Mouse (Mus musculus): ENCODE results near the gene Arpp21. TPM values are rescaled to one million over a fixed set of nuclear protein-coding genes. Genes with fewer than 3 reads are reported as not detected.

Arpp21 gene
- polyA plus RNA-seq, 1 experiment from 2014 or later, result 27.4 TPM

DNA sequence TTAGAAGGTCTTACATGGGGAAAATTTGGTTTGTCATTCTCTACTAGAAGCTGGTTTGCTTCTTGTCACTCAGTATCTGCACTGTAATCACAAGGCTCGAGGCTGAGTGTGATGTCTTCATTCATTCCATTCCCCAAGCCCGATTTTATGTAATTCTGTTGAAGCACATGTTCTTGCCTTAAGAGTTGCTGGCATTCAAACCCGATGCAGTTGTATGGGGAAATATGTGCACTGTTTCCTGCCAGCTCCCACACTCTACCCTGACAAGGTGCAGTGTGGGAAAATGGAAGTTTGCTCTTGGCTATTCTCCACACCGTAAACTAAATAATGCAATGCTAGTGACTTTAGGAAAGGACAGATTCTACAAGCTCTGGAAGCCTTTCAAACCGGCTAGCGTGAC is 37.4 kb downstream of the Arpp21 start:
- H3K4me2 ChIP-seq (ENCODE audit: low read length), result no peak overlapping the region
- H3K36me3 ChIP-seq (ENCODE audit: control insufficient read depth, insufficient read depth, low read length), result no peaks in the 10 kb centered on the region
- no peak overlapping the region for H3K9ac ChIP-seq (replicated peaks; ENCODE audit: low read length)
- H3K27ac ChIP-seq (replicated peaks; ENCODE audit: low read depth, low read length), result no peak overlapping the region
- no peaks in the 10 kb centered on the region for H3K9me3 ChIP-seq (ENCODE audit: control insufficient read depth, low read length)
- no peaks in the 10 kb centered on the region for H3K4me1 ChIP-seq (ENCODE audit: control insufficient read depth, insufficient read depth, low read length)
- no peak for ATAC-seq (ENCODE audit: low FRiP score, low TSS enrichment)
- no peak overlapping the region for H3K4me3 ChIP-seq (replicated peaks; ENCODE audit: low read depth, low read length)
- no peak for DNase-seq
- WGBS, result 78% methylated on average over 6 of the region's 6 CpGs
- H3K27me3 ChIP-seq (ENCODE audit: control insufficient read depth, insufficient read depth, low read length), result no peaks in the 10 kb centered on the region

DNA sequence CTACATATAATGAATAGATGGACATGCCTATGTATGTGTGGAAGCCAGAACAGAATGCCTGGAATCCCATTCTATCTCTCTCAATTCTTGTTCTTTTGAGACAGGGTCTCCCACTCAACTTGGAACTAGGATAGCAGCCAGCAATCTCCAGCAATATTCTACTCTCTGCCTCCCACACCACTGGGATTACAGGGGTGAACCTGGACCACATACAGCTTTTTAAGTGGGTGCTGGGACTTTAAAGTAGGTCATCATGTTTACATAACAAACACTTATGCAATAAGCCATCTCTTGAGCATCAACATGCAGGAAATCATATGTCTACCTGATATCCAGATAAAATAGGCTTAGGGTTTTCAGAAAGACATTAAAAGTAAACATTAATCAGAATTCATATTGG is 41.7 kb downstream of the Arpp21 start:
- Histone ChIP-seq H3K9me3 (ENCODE audit: control insufficient read depth, low read length) (no peaks in the 10 kb centered on the region), H3K27me3 (ENCODE audit: control insufficient read depth, insufficient read depth, low read length) (no peaks in the 10 kb centered on the region), H3K4me3 (replicated peaks; ENCODE audit: low read depth, low read length) (no peak overlapping the region), H3K36me3 (ENCODE audit: control insufficient read depth, insufficient read depth, low read length) (no peaks in the 10 kb centered on the region), H3K4me2 (ENCODE audit: low read length) (no peak overlapping the region), H3K27ac (replicated peaks; ENCODE audit: low read depth, low read length) (no peak overlapping the region), H3K9ac (replicated peaks; ENCODE audit: low read length) (no peak overlapping the region), H3K4me1 (ENCODE audit: control insufficient read depth, insufficient read depth, low read length) (0 out of 2 replicates have a peak, but pooled peaks cover 2% of the 10 kb centered on the region)
- DNase-seq (no peak), ATAC-seq (ENCODE audit: low FRiP score, low TSS enrichment) (no peak)

DNA sequence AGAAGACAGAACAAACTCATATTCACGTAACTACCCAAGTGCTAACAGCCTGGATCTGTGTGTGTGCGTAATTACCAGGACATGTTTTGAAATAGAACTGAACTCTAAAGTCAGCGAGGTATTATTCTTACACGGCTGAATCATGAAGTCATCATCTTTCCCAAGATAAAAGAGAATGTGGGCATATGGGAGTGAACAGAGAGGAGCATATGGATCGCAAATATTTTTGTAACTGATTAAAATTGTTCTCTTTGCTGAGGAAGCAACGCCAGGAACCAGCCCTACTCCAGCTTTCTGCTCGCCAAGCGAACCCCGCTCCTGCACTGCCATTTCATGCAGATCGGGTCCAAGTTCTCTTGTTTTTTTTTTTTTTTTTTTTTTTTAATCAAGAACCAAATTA is 46.3 kb downstream of the Arpp21 start:
- H3K27ac ChIP-seq (replicated peaks; ENCODE audit: low read depth, low read length), result no peak overlapping the region
- ATAC-seq (ENCODE audit: low FRiP score, low TSS enrichment), result no peak
- DNase-seq, result no peak
- no peaks in the 10 kb centered on the region for H3K27me3 ChIP-seq (ENCODE audit: control insufficient read depth, insufficient read depth, low read length)
- H3K4me3 ChIP-seq (replicated peaks; ENCODE audit: low read depth, low read length), result no peak overlapping the region
- peaks cover 32% of the 10 kb centered on the region for H3K4me1 ChIP-seq (ENCODE audit: control insufficient read depth, insufficient read depth, low read length)
- H3K9me3 ChIP-seq (ENCODE audit: control insufficient read depth, low read length), result no peaks in the 10 kb centered on the region
- H3K4me2 ChIP-seq (ENCODE audit: low read length), result no peak overlapping the region
- H3K9ac ChIP-seq (replicated peaks; ENCODE audit: low read length), result no peak overlapping the region
- H3K36me3 ChIP-seq (ENCODE audit: control insufficient read depth, insufficient read depth, low read length), result no peaks in the 10 kb centered on the region
- WGBS, result 88% methylated on average over 10 of the region's 10 CpGs

DNA sequence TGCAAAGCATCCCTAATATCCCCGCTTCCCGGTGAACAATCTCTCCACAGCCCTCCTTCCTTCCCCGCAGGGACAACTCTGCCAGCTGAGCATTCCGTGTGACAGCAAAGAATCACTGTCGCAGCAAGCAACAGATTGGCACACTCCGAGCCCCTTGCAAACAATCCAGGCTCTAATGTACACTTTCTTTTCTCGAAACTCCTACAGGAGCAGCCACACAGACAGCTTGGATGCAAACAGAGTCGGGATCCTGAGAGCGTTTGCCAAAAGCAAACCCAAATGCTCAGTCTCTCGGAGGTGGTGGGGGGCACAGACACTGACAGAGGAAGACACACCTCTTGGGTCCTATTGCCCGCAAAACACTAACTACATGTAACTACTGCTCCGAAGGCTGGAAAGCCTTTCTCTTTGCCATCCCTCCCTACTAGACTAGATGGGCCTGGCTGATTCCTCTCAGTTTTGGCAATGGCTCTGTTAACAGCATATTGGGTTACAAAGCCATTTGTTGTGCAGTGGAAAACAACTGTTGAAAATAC is 47.3 kb downstream of the Arpp21 start:
- DNase-seq (peak; percentile 51), ATAC-seq (ENCODE audit: low FRiP score, low TSS enrichment) (no peak)
- no peak overlapping the region for H3K27ac ChIP-seq (replicated peaks; ENCODE audit: low read depth, low read length)
- H3K4me2 ChIP-seq (ENCODE audit: low read length), result no peak overlapping the region; the same call in 1 of the 2 replicates
- no peak overlapping the region for H3K9ac ChIP-seq (replicated peaks; ENCODE audit: low read length)
- no peaks in the 10 kb centered on the region for H3K36me3 ChIP-seq (ENCODE audit: control insufficient read depth, insufficient read depth, low read length)
- H3K9me3 ChIP-seq (ENCODE audit: control insufficient read depth, low read length), result no peaks in the 10 kb centered on the region
- H3K4me1 ChIP-seq (ENCODE audit: control insufficient read depth, insufficient read depth, low read length), result peaks cover 32% of the 10 kb centered on the region
- 42% methylated on average over 12 of the region's 12 CpGs for WGBS
- H3K27me3 ChIP-seq (ENCODE audit: control insufficient read depth, insufficient read depth, low read length), result no peaks in the 10 kb centered on the region
- H3K4me3 ChIP-seq (replicated peaks; ENCODE audit: low read depth, low read length), result no peak overlapping the region

DNA sequence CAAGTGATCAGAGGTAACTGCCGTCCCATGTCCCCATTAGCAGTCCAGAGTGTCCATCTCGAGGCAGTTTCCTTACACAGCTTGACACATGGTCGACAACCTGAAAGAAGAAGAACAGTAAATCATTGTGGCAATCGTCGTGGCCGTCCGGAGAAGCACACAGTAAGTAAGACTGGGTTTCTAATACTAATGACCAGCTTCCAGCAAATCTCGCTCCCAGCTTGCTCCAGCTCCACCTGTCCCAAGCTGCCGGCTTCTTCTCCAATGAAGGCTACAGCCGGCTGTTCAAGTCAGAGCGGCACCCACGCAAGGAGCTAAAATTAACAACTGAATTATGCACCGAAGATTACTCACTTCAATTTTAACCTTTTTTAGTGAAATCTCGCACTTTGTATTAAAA is 48.1 kb downstream of the Arpp21 start:
- Histone ChIP-seq H3K4me2 (ENCODE audit: low read length) (peak overlapping the region; percentile 24), H3K4me3 (replicated peaks; ENCODE audit: low read depth, low read length) (no peak overlapping the region), H3K36me3 (ENCODE audit: control insufficient read depth, insufficient read depth, low read length) (no peaks in the 10 kb centered on the region), H3K4me1 (ENCODE audit: control insufficient read depth, insufficient read depth, low read length) (peaks cover 32% of the 10 kb centered on the region), H3K9me3 (ENCODE audit: control insufficient read depth, low read length) (no peaks in the 10 kb centered on the region), H3K27ac (replicated peaks; ENCODE audit: low read depth, low read length) (no peak overlapping the region), H3K27me3 (ENCODE audit: control insufficient read depth, insufficient read depth, low read length) (no peaks in the 10 kb centered on the region), H3K9ac (replicated peaks; ENCODE audit: low read length) (no peak overlapping the region)
- WGBS, result 37% methylated on average over 14 of the region's 14 CpGs
- ATAC-seq (ENCODE audit: low FRiP score, low TSS enrichment) (no peak), DNase-seq (peak; percentile 34)

DNA sequence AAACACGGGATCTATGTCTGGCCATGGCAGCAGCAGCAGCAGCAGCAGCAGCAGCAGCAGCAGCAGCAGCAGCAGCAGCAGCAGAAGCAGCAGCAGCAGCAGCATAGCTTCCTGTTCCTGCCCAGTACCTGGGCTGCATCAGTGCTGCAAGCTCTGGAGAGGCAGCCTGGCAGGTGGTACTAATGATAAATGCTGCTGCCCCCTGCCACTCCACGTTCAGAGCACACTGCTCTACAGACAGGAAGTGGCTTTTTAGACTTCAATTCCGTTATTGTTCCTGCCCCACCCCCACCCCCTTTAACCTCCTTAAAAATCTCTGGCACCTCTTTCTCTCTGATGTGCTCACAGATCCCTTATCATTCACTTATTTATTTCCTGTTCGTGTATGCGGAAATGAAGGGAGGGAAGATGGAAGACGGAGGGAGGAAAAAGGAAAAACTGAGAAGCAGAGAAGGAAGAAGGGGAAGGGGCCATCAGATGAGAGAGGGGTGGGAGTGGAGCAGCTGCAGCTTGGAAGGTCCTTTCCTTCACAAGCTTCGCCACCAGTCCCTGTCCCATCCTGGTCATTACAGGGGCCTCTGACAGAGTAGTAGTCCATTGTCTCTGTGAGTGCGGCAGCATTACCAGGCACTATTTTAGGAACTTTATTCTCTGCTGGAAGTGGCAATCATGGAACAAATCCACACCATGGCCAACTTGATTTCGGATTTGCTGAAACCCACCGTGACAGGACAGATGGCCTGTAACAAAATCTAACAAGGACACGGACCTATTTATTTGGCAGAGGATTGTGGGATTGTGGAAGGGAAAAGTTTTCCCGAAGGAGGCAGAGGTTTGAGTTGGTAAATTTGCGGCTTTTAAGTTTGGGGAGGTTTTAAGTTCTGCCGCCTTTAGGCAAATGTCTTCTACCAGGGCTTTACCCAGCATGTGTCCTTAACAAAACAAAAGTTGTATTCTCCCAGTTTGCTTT is 49.1 kb downstream of the Arpp21 start:
- no peak overlapping the region for H3K9ac ChIP-seq (replicated peaks; ENCODE audit: low read length)
- no peak overlapping the region for H3K4me3 ChIP-seq (replicated peaks; ENCODE audit: low read depth, low read length)

DNA sequence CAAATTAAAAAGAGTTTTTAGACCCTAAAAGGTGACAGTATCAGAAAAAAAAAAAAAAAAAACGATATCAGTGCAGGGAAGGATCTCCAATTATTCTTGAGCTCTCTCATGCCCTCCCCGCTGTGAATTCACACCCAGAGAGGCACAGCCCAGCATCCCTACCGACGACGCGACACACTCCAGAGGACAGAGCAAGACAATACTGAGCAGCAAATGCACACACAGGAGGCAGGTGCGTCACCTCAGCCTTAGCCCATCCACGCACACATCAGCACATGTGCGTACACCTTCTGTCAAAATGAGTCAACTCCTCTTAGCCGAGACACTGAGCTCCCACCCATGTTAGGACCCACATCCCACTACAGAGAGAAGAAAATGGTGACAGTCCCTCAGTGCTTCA is 50.0 kb downstream of the Arpp21 start:
- ATAC-seq (ENCODE audit: low FRiP score, low TSS enrichment) (no peak), DNase-seq (no peak)
- no peak overlapping the region for H3K9ac ChIP-seq (replicated peaks; ENCODE audit: low read length)
- H3K9me3 ChIP-seq (ENCODE audit: control insufficient read depth, low read length), result no peaks in the 10 kb centered on the region
- H3K4me2 ChIP-seq (ENCODE audit: low read length), result no peak overlapping the region
- no peak overlapping the region for H3K27ac ChIP-seq (replicated peaks; ENCODE audit: low read depth, low read length)
- no peaks in the 10 kb centered on the region for H3K27me3 ChIP-seq (ENCODE audit: control insufficient read depth, insufficient read depth, low read length)
- peaks cover 32% of the 10 kb centered on the region for H3K4me1 ChIP-seq (ENCODE audit: control insufficient read depth, insufficient read depth, low read length)
- WGBS, result 57% methylated on average over 10 of the region's 10 CpGs
- no peak overlapping the region for H3K4me3 ChIP-seq (replicated peaks; ENCODE audit: low read depth, low read length)
- no peaks in the 10 kb centered on the region for H3K36me3 ChIP-seq (ENCODE audit: control insufficient read depth, insufficient read depth, low read length)

More for the DNA sequence above, 49.1 kb downstream of the Arpp21 start:
- H3K27ac ChIP-seq (replicated peaks; ENCODE audit: low read depth, low read length), result no peak overlapping the region
- no peaks in the 10 kb centered on the region for H3K9me3 ChIP-seq (ENCODE audit: control insufficient read depth, low read length)
- ATAC-seq (ENCODE audit: low FRiP score, low TSS enrichment) (no peak), DNase-seq (no peak)
- no peaks in the 10 kb centered on the region for H3K36me3 ChIP-seq (ENCODE audit: control insufficient read depth, insufficient read depth, low read length)
- 16% methylated on average over 14 of the region's 14 CpGs for WGBS
- peaks cover 32% of the 10 kb centered on the region for H3K4me1 ChIP-seq (ENCODE audit: control insufficient read depth, insufficient read depth, low read length)
- no peaks in the 10 kb centered on the region for H3K27me3 ChIP-seq (ENCODE audit: control insufficient read depth, insufficient read depth, low read length)
- H3K4me2 ChIP-seq (ENCODE audit: low read length), result peak overlapping the region; percentile 28

DNA sequence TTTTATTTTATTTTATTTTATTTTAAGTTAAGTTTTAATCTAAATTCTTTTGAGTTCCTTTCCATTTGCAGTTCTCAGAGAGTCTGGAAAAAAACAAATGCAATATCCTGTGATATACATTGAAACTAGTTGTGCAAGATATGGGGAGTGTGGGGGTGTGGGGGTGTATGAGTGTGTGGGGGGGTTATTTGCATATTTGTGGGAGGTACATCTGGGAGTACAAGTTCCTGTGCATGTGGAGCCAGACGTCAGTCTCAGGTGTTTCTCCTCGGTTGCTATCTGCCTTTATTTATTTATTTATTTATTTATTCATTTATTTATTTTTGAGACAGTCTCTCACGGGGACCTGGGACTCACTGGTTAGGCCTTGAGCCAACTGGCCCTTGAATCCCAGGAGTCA is 53.0 kb downstream of the Arpp21 start:
- no peak for ATAC-seq (ENCODE audit: low FRiP score, low TSS enrichment)
- Histone ChIP-seq H3K4me2 (ENCODE audit: low read length) (no peak overlapping the region), H3K27ac (replicated peaks; ENCODE audit: low read depth, low read length) (no peak overlapping the region), H3K9me3 (ENCODE audit: control insufficient read depth, low read length) (no peaks in the 10 kb centered on the region), H3K9ac (replicated peaks; ENCODE audit: low read length) (no peak overlapping the region), H3K4me3 (replicated peaks; ENCODE audit: low read depth, low read length) (no peak overlapping the region), H3K36me3 (ENCODE audit: control insufficient read depth, insufficient read depth, low read length) (peaks cover 4% of the 10 kb centered on the region; the same call in 1 of the 2 replicates), H3K27me3 (ENCODE audit: control insufficient read depth, insufficient read depth, low read length) (no peaks in the 10 kb centered on the region), H3K4me1 (ENCODE audit: control insufficient read depth, insufficient read depth, low read length) (peaks cover 21% of the 10 kb centered on the region)
- WGBS, result 64% methylated on average over 3 of the region's 3 CpGs
- no peak for DNase-seq

DNA sequence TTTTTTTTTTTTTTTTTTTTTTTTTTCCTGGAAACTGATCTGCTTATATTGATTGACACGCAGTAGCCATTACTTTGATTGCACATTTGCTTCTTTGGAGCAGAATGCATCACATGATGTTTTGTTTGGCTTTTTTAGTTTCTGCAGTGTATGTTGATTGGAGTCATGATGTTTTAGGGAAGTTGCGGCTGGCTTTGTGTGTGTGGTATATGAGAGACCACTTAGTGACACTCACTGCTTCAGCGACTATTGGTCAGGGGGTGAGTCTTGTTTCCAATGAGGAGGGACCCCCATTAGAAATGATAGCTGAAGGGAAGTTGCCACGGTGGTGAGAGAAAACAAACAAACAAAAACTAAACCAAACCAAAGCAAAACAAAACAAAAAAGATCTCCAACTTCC is 55.7 kb downstream of the Arpp21 start:
- no peak for DNase-seq
- Histone ChIP-seq H3K9ac (replicated peaks; ENCODE audit: low read length) (no peak overlapping the region), H3K4me3 (replicated peaks; ENCODE audit: low read depth, low read length) (no peak overlapping the region), H3K4me1 (ENCODE audit: control insufficient read depth, insufficient read depth, low read length) (no peaks in the 10 kb centered on the region; the same call in 1 of the 2 replicates), H3K4me2 (ENCODE audit: low read length) (no peak overlapping the region), H3K36me3 (ENCODE audit: control insufficient read depth, insufficient read depth, low read length) (peaks cover 4% of the 10 kb centered on the region; the same call in 1 of the 2 replicates), H3K27me3 (ENCODE audit: control insufficient read depth, insufficient read depth, low read length) (no peaks in the 10 kb centered on the region), H3K9me3 (ENCODE audit: control insufficient read depth, low read length) (no peaks in the 10 kb centered on the region), H3K27ac (replicated peaks; ENCODE audit: low read depth, low read length) (no peak overlapping the region)
- WGBS, result 88% methylated on average over 4 of the region's 4 CpGs
- no peak for ATAC-seq (ENCODE audit: low FRiP score, low TSS enrichment)

Data from midbrain, embryonic 14.5 days (tissue).